Mouse (Mus musculus) left cerebral cortex, adult 8-10 months (tissue): ENCODE data around the gene Vamp4. TPM values are rescaled to one million over a fixed set of nuclear protein-coding genes. Genes with fewer than 3 reads are reported as not detected.

ENCODE experiments used
- DNase-seq, 2 experiments: peaks; one replicate each; pipeline ENCODE4 v3.0.0; 2022; ENCODE audit warnings: low spot score in 2 of 2
- total RNA-seq, 4 experiments: library from RNA; stranded (reverse); gene quantifications; 2 replicates each; pipeline ENCODE4 v1.2.4; 2022

Vamp4 gene
- total RNA-seq, 4 experiments from 2014 or later: 97.3 to 120 (median 106) TPM

DNA sequence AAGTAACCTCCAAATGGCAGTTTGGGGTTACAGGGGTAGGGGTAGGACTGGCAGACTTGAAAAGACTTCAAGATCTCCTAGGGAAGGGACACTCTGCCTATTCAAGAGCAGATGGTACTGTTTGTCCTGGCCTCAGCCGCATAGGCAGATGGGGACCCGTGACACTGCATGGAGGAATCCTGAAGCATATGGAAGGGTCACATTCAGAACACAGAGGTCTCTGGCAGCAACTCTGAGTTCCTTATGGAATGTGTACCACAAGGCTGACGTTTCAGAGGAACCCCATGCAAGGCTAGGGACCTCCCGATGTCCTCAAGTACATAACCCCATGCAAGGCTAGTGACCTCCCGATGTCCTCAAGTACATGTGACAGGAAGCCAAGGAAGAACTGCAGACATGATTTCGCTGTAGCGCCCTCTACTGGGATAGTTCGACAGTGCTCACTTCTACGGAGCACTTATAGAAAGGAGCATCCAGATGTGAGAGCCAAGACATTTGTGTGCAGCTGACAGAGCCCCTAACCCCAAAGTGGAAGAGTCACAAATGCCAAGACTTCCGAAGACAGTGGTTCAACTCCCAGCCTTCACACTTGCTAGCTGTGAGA lies 75.9 kb downstream of the Vamp4 start:
- no peak for DNase-seq

DNA sequence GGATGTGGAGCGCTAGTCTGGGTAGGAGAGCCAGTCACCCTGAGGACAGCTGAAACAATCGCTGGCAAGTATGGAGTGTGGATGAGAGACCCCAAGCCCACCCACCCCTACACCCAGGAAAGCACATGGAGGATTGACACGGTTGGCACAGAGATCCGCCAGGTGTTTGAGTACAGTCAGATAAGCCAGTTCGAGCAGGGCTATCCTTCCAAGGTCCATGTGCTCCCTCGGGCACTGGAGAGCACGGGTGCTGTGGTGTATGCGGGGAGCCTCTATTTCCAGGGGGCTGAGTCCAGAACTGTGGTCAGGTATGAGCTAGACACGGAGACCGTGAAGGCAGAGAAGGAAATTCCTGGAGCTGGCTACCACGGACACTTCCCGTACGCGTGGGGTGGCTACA lies 78.1 kb downstream of the Vamp4 start:
- no peak for DNase-seq

Other genes with a start within 250 kb of the Vamp4 start
- 100 to 1,000 TPM; 107 to 116 (median 111) TPM for gene Dnm3, start 92.5 kb upstream of the Vamp4 start, total RNA-seq
- 10 to 100 TPM; 11.9 to 16.4 (median 13.2) TPM for gene Mettl13, start 22.0 kb upstream of the Vamp4 start, total RNA-seq
- gene Myoc, start 68.6 kb downstream of the Vamp4 start, total RNA-seq: 1 to 10 TPM; 3.6 to 7.6 (median 5.2) TPM
- not detected for gene Myocos, start 87.7 kb downstream of the Vamp4 start, total RNA-seq
- gene Prrc2c, start 170.0 kb downstream of the Vamp4 start, total RNA-seq: 100 to 1,000 TPM; 168 to 195 (median 183) TPM
- gene Fmo4, start 243.5 kb downstream of the Vamp4 start, total RNA-seq: under 1 TPM in 1 of 4 experiments, not detected in 3; 0.26 TPM